Mouse (Mus musculus): Measurements from ENCODE around the gene Lgalsl. TPM values are rescaled to one million over a fixed set of nuclear protein-coding genes. Genes with fewer than 3 reads are reported as not detected.

Lgalsl gene
- 40.5 and 40.6 TPM in 2 replicates for polyA plus RNA-seq (2016; fragmentation: Nextera tagmentation; extraction: Ambion mirVana)

DNA sequence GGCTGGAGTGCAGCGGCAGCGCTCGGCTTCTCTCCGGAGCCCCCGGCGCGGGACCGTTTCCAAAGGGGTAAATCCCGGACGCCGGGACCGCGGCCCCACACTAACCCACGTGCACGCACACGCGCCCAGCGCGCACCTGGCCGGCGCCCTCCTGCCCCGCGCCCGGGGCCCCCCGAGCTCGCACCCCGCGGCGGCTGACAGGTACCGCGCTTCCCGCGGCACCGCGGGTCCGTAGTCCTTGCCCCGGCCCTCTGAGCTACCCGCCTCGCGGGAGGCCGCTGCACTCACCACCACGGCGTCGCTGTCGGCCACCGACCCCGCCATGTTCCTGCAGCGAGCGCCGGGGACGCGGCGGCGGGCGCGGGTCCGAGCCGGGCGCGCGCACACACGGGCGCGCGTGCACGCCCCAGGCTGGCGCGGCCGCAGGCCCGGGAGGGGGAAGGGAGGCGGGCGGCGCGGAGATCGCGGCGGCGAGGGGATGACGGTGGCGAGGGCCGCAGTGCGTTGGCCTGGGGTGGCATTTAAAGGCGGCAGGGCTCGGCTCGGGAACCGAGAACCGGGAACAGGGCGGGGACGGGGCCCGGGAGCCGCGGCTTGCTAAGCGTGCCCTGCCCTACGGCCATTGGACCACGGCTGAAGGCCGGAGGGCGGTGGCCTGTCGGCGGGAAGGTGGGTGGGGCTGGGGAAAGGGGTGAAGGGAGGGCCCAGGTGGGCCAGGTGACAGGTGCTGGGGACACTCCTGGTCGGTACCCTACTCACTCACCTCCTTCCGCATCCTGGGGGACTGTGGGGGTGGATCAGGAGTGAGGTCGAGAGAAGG, at the start of gene Lgalsl:
Gene Lgalsl, minus strand, starts transcription at position 371 of the 820 bp plus-strand sequence.
- Histone ChIP-seq H3K36me3 (replicated peaks) (peaks cover 24% of the 10 kb centered on the region), H3K9ac (peak within 1 kb of the TSS; percentile 94), H3K27me3 (peaks cover 3% of the 10 kb centered on the region; the same call in 1 of the 2 replicates), H3K27ac (peak within 1 kb of the TSS; percentile 75), H3K4me2 (peak within 1 kb of the TSS; percentile 90), H3K9me3 (no peaks in the 10 kb centered on the region), H3K4me3 (replicated peaks) (peak within 1 kb of the TSS; percentile 90), H3K4me1 (peaks cover 29% of the 10 kb centered on the region)
- ATAC-seq (ENCODE audit: low FRiP score) = peak; percentile 91
- WGBS = under 1% methylated on average over 97 of the region's 102 CpGs

DNA sequence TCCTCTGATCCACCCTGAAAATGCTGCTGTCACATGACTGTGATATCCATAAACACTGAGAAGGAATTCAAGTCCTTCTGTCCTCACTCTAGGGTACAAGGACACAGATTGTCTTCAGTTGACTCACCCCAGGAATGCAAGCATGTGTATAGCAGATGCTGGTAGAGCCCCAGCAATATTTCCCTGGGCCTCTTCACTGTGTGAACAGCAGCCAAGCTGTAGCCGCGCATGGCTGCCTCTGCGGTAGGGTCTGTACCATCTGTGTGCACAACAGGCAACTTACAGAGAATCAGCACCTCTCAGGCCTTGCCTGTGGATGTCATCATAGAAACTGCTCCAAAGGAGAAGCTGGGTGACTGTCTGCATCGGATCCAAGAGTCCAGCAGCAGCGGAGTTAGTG, 47.8 kb upstream of the Lgalsl start:
- H3K4me1 ChIP-seq = peaks cover 4% of the 10 kb centered on the region; the same call in 1 of the 2 replicates
- H3K9ac ChIP-seq = no peak overlapping the region
- no peak overlapping the region for H3K4me3 ChIP-seq (replicated peaks)
- no peaks in the 10 kb centered on the region for H3K36me3 ChIP-seq (replicated peaks)
- no peak overlapping the region for H3K4me2 ChIP-seq
- 95% methylated on average over 5 of the region's 5 CpGs for WGBS
- no peaks in the 10 kb centered on the region for H3K9me3 ChIP-seq
- no peaks in the 10 kb centered on the region for H3K27me3 ChIP-seq
- ATAC-seq (ENCODE audit: low FRiP score) = no peak
- H3K27ac ChIP-seq = no peak overlapping the region

DNA sequence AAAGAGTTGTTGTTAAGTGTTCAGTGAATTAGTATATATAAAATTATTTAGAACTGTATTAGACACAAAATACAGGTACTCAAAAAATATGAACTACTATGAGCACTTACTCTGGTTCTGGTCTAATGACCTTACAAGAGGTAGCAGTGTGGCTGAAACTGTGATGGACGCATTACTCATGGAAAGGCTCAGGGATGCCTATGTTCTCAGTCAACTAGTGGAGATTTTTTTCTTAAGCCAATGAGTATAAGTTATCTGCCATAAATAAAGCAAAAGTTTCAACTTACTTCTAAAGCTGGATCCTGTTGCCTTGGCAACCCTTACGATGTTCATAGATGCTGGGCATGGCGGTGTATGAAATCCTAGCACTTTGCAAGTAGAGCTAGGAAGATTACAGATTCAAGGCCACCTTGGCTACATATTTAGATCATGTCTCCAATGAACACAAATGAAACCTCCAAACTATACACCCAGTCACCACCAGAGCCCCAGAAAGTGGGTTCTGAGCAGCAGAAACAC, 46.8 kb upstream of the Lgalsl start:
- H3K4me2 ChIP-seq = no peak overlapping the region
- H3K4me1 ChIP-seq = peaks cover under 1% of the 10 kb centered on the region; the same call in 1 of the 2 replicates
- H3K36me3 ChIP-seq (replicated peaks) = no peaks in the 10 kb centered on the region
- H3K9me3 ChIP-seq = no peaks in the 10 kb centered on the region
- no peak overlapping the region for H3K27ac ChIP-seq
- H3K9ac ChIP-seq = no peak overlapping the region
- H3K27me3 ChIP-seq = no peaks in the 10 kb centered on the region
- 92% methylated on average over 3 of the region's 3 CpGs for WGBS
- ATAC-seq (ENCODE audit: low FRiP score) = no peak
- H3K4me3 ChIP-seq (replicated peaks) = no peak overlapping the region

DNA sequence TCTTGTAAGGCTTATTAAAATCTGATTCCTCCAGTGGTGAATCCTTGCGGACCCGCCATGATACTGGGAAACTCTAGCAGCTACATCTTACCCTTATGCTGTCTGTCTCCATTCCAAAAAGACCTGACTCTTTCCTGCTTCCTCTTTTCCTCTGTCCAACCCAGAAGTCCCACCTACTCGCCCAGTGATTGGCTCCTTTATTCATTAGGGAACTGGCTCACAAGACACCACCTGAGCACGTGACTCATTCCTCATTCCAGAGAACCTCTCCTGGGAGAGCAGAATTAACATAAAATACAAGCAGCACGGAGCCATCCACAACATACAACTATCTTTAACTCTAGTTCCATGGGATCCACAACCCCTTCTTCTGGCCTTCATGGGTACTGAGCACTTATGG, 42.5 kb upstream of the Lgalsl start:
- H3K9me3 ChIP-seq = no peaks in the 10 kb centered on the region
- no peak overlapping the region for H3K27ac ChIP-seq
- no peaks in the 10 kb centered on the region for H3K36me3 ChIP-seq (replicated peaks)
- H3K4me1 ChIP-seq = no peaks in the 10 kb centered on the region
- ATAC-seq (ENCODE audit: low FRiP score) = no peak
- no peaks in the 10 kb centered on the region; the same call in 1 of the 2 replicates for H3K27me3 ChIP-seq
- WGBS = 74% methylated on average over 5 of the region's 5 CpGs
- H3K4me2 ChIP-seq = no peak overlapping the region
- H3K9ac ChIP-seq = no peak overlapping the region
- H3K4me3 ChIP-seq (replicated peaks) = no peak overlapping the region

DNA sequence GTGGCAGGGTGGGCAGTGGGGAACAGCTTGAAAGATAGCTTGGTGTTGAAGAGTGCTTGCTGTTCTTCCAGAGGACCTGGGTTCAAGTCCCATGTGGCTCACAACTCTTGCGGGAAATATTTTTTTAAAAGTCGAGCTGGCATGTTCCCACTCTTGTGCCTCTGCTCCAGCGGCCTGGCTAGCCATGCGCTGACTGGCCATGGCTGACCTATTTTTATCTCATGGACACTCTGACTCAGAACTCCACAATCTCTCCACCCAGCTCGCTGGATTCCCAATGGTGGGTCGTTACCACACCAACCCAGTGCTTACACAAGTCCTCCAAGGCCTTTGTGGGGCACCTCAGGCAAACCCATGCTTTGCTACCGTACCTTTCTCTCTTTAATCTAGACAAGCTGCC, 42.1 kb upstream of the Lgalsl start:
- no peaks in the 10 kb centered on the region for H3K9me3 ChIP-seq
- 90% methylated on average over 7 of the region's 7 CpGs for WGBS
- ATAC-seq (ENCODE audit: low FRiP score) = no peak

DNA sequence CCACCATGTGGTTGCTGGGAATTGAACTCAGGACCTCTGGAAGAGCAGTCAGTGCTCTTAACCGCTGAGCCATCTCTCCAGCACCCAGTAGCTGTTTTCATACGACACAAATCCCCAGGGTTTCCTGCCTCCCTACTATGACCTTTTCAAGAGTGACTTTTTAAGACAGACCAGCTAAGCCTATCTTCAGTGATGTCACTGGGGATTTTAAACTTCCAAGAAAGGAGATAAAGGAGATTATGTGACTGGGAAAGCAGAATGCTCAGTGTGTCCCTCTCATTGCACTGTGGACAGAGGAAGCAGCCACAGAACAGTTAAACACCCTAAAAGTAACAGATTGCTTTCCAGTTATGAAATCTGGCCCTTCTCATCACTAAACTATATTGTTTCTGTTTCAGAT, 41.6 kb upstream of the Lgalsl start:
- Histone ChIP-seq H3K4me1 (no peaks in the 10 kb centered on the region), H3K9me3 (no peaks in the 10 kb centered on the region)

More for the DNA sequence above, 42.1 kb upstream of the Lgalsl start:
- Histone ChIP-seq H3K27me3 (no peaks in the 10 kb centered on the region; the same call in 1 of the 2 replicates), H3K36me3 (replicated peaks) (no peaks in the 10 kb centered on the region), H3K27ac (no peak overlapping the region), H3K9ac (no peak overlapping the region), H3K4me2 (no peak overlapping the region), H3K4me3 (replicated peaks) (no peak overlapping the region), H3K4me1 (no peaks in the 10 kb centered on the region)

DNA sequence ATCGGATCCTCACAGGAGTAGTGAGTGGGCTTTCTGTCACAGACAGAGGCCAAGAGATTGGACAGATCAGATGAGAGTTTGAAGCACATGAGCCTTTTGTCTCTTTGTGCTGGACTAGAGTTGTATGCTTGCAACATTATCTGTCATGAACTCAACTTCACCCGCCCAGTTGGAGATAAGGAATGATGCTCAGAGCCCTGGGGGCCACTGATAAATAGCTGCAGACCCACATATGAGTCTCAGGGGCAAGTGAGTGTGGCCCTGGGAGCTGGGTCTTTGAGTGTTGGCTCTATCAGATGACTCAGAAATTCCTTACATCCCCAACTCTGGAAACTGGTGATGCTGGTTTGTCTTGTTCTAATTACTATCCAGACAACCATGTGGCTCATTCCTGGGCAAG, 39.1 kb upstream of the Lgalsl start:
- H3K27ac ChIP-seq = no peak overlapping the region
- WGBS = 84% methylated on average over 2 of the region's 2 CpGs
- H3K4me2 ChIP-seq = no peak overlapping the region
- no peak overlapping the region for H3K9ac ChIP-seq
- H3K4me3 ChIP-seq (replicated peaks) = no peak overlapping the region
- no peaks in the 10 kb centered on the region for H3K4me1 ChIP-seq
- no peaks in the 10 kb centered on the region for H3K9me3 ChIP-seq
- no peak for ATAC-seq (ENCODE audit: low FRiP score)
- no peaks in the 10 kb centered on the region; the same call in 1 of the 2 replicates for H3K27me3 ChIP-seq
- H3K36me3 ChIP-seq (replicated peaks) = no peaks in the 10 kb centered on the region

More for the DNA sequence above, 41.6 kb upstream of the Lgalsl start:
- H3K27ac ChIP-seq = no peak overlapping the region
- no peak overlapping the region for H3K4me2 ChIP-seq
- no peak for ATAC-seq (ENCODE audit: low FRiP score)
- 85% methylated on average over 2 of the region's 2 CpGs for WGBS
- no peak overlapping the region for H3K4me3 ChIP-seq (replicated peaks)
- H3K9ac ChIP-seq = no peak overlapping the region
- no peaks in the 10 kb centered on the region; the same call in 1 of the 2 replicates for H3K27me3 ChIP-seq
- H3K36me3 ChIP-seq (replicated peaks) = no peaks in the 10 kb centered on the region

DNA sequence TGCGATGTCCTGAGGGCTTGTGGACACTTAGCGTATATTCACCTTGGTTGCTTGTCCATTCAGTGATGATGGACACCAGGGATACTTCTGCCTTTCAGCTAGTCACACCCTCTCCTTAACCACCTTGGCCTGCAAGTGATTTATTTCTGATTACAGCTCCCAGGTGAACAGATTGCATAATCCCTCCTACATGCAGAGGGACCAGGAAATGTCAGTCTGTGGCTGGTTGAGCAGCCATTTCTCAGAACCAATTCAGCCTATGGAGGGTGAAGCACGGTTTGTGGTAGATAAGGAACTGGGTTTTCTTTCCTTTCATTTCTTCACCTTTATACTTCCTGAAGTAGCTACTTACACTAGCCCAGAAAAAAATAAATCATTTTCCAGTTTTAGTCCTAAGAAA, 34.6 kb upstream of the Lgalsl start:
- Histone ChIP-seq H3K36me3 (replicated peaks) (no peaks in the 10 kb centered on the region), H3K9me3 (no peaks in the 10 kb centered on the region), H3K27ac (no peak overlapping the region), H3K27me3 (no peaks in the 10 kb centered on the region), H3K9ac (no peak overlapping the region), H3K4me3 (replicated peaks) (no peak overlapping the region), H3K4me1 (no peaks in the 10 kb centered on the region), H3K4me2 (no peak overlapping the region)
- ATAC-seq (ENCODE audit: low FRiP score) = no peak
- WGBS = 91% methylated on average over 3 of the region's 3 CpGs

DNA sequence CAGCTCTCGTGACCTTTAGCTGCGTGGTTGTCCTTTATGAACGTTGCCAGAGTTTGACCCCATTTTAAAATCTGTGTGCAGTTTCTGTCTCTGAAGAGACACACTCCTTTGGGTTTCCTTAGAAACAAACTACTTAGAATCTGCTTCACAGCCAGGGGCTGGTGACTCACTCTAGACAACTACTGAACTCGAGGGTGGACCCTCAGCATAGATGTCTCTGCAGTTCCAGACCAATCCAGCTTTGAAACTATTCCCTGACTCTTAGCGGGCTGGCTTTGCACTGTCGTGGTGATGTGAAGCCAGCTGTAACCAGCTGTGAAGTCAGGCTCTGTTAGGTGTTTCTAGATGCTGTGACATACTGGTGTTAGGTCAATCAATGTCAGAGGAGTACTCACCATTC, 33.8 kb upstream of the Lgalsl start:
- Histone ChIP-seq H3K9ac (no peak overlapping the region), H3K4me1 (peaks cover 3% of the 10 kb centered on the region; the same call in 1 of the 2 replicates), H3K4me2 (no peak overlapping the region), H3K27ac (no peak overlapping the region), H3K9me3 (no peaks in the 10 kb centered on the region), H3K4me3 (replicated peaks) (no peak overlapping the region), H3K27me3 (no peaks in the 10 kb centered on the region), H3K36me3 (replicated peaks) (no peaks in the 10 kb centered on the region)
- 80% methylated on average over 6 of the region's 6 CpGs for WGBS
- ATAC-seq (ENCODE audit: low FRiP score) = no peak

DNA sequence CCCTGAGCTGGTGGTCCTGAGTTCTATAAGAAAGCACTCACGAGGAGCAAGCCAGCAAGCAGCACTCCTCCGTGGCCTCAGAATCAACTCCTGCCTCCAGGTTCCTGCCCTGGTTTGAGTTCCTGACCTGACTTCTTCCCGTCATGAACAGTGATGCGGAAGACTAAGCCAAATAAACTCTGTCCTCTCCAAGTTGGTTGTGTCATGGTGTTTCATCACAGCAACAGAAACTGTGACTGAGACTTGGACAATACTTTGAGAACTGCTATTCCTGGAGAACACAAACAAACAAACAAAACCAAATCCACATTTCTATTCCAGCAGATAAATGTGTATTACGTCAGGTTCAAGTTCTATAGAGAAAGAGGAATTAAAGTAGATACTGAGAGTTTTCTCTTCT, 31.2 kb upstream of the Lgalsl start:
- Histone ChIP-seq H3K27me3 (no peaks in the 10 kb centered on the region), H3K4me1 (peaks cover 13% of the 10 kb centered on the region; the same call in 1 of the 2 replicates), H3K36me3 (replicated peaks) (no peaks in the 10 kb centered on the region), H3K27ac (no peak overlapping the region), H3K9me3 (no peaks in the 10 kb centered on the region), H3K4me3 (replicated peaks) (no peak overlapping the region), H3K9ac (no peak overlapping the region), H3K4me2 (no peak overlapping the region)
- no peak for ATAC-seq (ENCODE audit: low FRiP score)
- 80% methylated on average over 5 of the region's 5 CpGs for WGBS

DNA sequence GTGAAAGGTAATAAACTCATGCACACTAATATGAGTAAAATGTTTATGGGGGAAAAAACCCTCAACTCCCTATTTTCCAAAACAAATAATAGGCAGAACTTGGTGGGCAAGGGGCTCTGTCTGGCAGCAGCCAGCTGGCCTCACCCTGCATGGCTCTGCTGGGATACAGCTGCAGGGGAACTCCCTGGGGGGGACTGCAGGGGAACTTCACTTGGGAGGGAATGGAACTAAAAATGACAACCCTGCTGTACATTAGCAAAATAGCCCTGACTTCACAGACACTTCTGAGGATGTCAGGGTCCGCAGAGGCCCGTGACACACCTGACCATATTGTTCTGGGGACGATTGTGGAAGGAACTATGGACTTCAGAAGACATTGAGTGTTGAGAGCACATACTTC, 29.5 kb upstream of the Lgalsl start:
- H3K27me3 ChIP-seq = no peaks in the 10 kb centered on the region
- 88% methylated on average over 3 of the region's 3 CpGs for WGBS
- ATAC-seq (ENCODE audit: low FRiP score) = no peak
- peaks cover 22% of the 10 kb centered on the region; the same call in 1 of the 2 replicates for H3K4me1 ChIP-seq
- no peak overlapping the region for H3K27ac ChIP-seq
- no peaks in the 10 kb centered on the region for H3K9me3 ChIP-seq
- H3K36me3 ChIP-seq (replicated peaks) = no peaks in the 10 kb centered on the region
- no peak overlapping the region for H3K4me2 ChIP-seq
- H3K4me3 ChIP-seq (replicated peaks) = no peak overlapping the region
- H3K9ac ChIP-seq = no peak overlapping the region

DNA sequence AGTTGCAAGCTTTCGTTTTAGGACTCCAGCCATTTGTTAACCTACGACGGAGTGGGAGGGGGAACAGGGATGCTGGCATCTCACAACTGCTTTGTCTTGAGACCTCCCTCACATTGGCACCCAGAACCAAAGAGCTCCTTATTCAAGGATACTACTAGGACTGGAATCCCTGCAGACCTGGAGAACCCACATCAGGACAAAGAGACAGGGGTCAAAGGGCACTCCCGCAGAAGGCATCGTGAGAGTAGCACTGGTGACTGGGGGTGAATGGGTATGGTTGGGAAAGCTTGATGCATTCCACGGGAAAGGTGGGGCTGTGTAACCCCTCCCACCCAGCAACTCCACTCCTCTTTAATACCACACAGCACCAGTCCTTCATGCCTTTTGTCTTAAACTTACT, 29.0 kb upstream of the Lgalsl start:
- Histone ChIP-seq H3K9me3 (no peaks in the 10 kb centered on the region), H3K4me2 (no peak overlapping the region), H3K27me3 (no peaks in the 10 kb centered on the region), H3K36me3 (replicated peaks) (no peaks in the 10 kb centered on the region), H3K27ac (no peak overlapping the region), H3K4me1 (peaks cover 26% of the 10 kb centered on the region; the same call in 1 of the 2 replicates), H3K9ac (no peak overlapping the region), H3K4me3 (replicated peaks) (no peak overlapping the region)
- WGBS = 58% methylated on average over 6 of the region's 6 CpGs
- no peak for ATAC-seq (ENCODE audit: low FRiP score)
